Mouse (Mus musculus) myocyte (in vitro differentiated cells): ENCODE measurements around the gene Tlr2.

Experiments
- MAX ChIP-seq: IDR thresholded peaks from one replicate; pipeline ENCODE4 v1.6.1; 2011; ENCODE audit warnings: low read depth, mild to moderate bottlenecking, control low read depth
- MYOG ChIP-seq, 3 experiments: IDR thresholded peaks; one replicate each; pipeline ENCODE4 v1.6.1; 2011; ENCODE audit warnings: control low read depth in 2 of 3, low read depth in 2 of 3, mild to moderate bottlenecking in 2 of 3; ENCODE audit not compliant: insufficient read length in 2 of 3, control insufficient read depth in 1 of 3, insufficient read depth in 1 of 3
- POLR2A ChIP-seq: IDR thresholded peaks from one replicate; pipeline ENCODE4 v1.6.1; 2011; ENCODE audit warnings: low read depth, mild to moderate bottlenecking, control low read depth, moderate library complexity; ENCODE audit not compliant: insufficient read length
- POLR2AphosphoS2 ChIP-seq: IDR thresholded peaks from one replicate; pipeline ENCODE4 v1.6.1; 2011; ENCODE audit warnings: low read depth, control low read depth; ENCODE audit not compliant: insufficient read length
- TCF12 ChIP-seq: IDR thresholded peaks from one replicate; pipeline ENCODE4 v1.6.1; 2011; ENCODE audit warnings: mild to moderate bottlenecking, control low read depth; ENCODE audit not compliant: poor library complexity, insufficient read depth, severe bottlenecking
- TCF3 ChIP-seq: IDR thresholded peaks from one replicate; pipeline ENCODE4 v1.6.1; 2011; ENCODE audit warnings: low read depth, control low read depth; ENCODE audit not compliant: insufficient read length
- USF1 ChIP-seq: IDR thresholded peaks from one replicate; pipeline ENCODE4 v1.6.1; 2011; ENCODE audit warnings: low read depth, mild to moderate bottlenecking, control low read depth, moderate library complexity

DNA sequence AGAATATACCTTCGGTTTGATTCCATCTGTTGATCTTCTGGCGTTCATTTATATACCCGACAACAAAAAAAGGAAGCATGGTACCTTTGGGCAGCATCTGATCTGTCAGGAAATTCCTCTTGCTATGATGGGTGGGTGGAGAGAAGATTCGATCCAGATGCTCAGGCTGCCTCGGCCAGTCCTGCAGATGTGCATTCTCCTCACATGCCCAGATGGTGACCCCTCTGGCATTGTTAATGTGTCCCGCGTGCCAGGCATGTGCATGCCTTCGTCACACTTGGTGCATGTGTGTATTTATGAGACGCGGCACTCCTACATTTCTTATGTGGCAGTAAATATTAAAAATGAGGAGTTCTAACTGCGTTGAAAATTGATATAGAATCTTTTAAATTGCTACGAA lies 33.1 kb downstream of the Tlr2 start:
- TF ChIP-seq MAX (no peak), TCF12 (no peak), POLR2A (no peak), MYOG (IDR thresholded peaks at IDR 0.05; ENCODE audit: control insufficient read depth in 1 of 3, insufficient read depth in 1 of 3, insufficient read length in 2 of 3, low read depth in 2 of 3) (no peak), TCF3 (no peak), POLR2AphosphoS2 (no peak), USF1 (no peak)
